Mouse (Mus musculus) heart, embryonic 12.5 days (tissue): ENCODE measurements around the gene Neurod2. TPM values are rescaled to one million over a fixed set of nuclear protein-coding genes. Genes with fewer than 3 reads are reported as not detected.

Source experiments
- ATAC-seq: fragments of 200-750 bp; cut with Nextera tagmentation; 2 replicates; pipeline ENCODE4 v1.8.0; 2017; ENCODE audit warnings: moderate TSS enrichment, moderate library complexity; ENCODE audit not compliant: insufficient number of reproducible peaks, low FRiP score
- H3K27ac ChIP-seq: fragments of 300-500 bp; sonication (generic); 2 replicates; pipeline ENCODE4 v1.5.1; 2016; ENCODE audit warnings: mild to moderate bottlenecking, moderate library complexity; ENCODE audit not compliant: poor library complexity, severe bottlenecking
- H3K27me3 ChIP-seq: fragments of 300-500 bp; sonication (generic); replicated peaks from 2 replicates; pipeline ENCODE4 v1.6.1; 2016; ENCODE audit warnings: mild to moderate bottlenecking, moderate library complexity
- H3K36me3 ChIP-seq: fragments of 300-500 bp; sonication (generic); 2 replicates; pipeline ENCODE4 v1.6.1; 2016; ENCODE audit warnings: mild to moderate bottlenecking, moderate library complexity
- H3K4me1 ChIP-seq: fragments of 300-500 bp; sonication (generic); replicated peaks from 2 replicates; pipeline ENCODE4 v1.6.1; 2016; ENCODE audit warnings: mild to moderate bottlenecking
- H3K4me2 ChIP-seq: fragments of 300-500 bp; sonication (generic); 2 replicates; pipeline ENCODE4 v1.6.1; 2016; ENCODE audit warnings: mild to moderate bottlenecking, moderate library complexity
- H3K4me3 ChIP-seq: fragments of 300-500 bp; sonication (generic); 2 replicates; pipeline ENCODE4 v1.5.1; 2016; ENCODE audit warnings: mild to moderate bottlenecking
- H3K9ac ChIP-seq: fragments of 300-500 bp; sonication (generic); 2 replicates; pipeline ENCODE4 v1.6.1; 2016; ENCODE audit warnings: mild to moderate bottlenecking, moderate library complexity
- H3K9me3 ChIP-seq: fragments of 300-500 bp; sonication (generic); replicated peaks from 2 replicates; pipeline ENCODE4 v1.6.1; 2016; ENCODE audit warnings: mild to moderate bottlenecking, moderate library complexity
- WGBS: fragments of 180-500 bp; shearing (Covaris S2); methylation state at CpG from one replicate; pipeline ENCODE4 v1.1.7; 2016; 5-methylcytosine and 5-hydroxymethylcytosine counted together
- polyA plus RNA-seq: library from polyadenylated mRNA; unstranded; fragments of >200 nt; fragmentation: Nextera tagmentation; extraction: Ambion mirVana; gene quantifications from 2 replicates; pipeline ENCODE4 v1.2.1, GENCODE M21; 2016

Neurod2 gene
- polyA plus RNA-seq, 1 experiment from 2014 or later, result not detected

DNA sequence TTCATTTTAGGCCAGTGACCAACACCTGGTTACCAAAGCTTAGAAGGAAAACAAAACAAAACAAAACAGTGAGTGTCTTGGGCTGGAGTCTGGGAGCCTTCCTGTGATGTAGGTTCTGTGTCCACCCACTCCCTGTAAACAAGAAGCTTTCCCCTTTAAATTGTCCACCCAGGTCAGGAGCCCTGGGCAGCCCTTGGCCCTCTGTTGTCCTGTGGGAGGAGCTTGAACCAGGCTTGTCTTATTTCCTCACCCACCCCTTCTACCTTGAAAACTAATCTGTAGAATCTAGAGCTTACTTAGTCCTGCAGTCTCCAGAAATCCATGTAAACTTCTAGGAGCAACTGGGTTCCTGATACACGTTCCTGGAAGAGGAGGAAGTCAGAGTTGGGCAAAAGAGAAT is 7.3 kb downstream of the Neurod2 start:
- no peaks in the 10 kb centered on the region for H3K36me3 ChIP-seq
- no peak overlapping the region for H3K4me3 ChIP-seq
- 0% methylated on average over 1 of the region's 1 CpGs for WGBS
- no peak overlapping the region for H3K27ac ChIP-seq
- peaks cover 5% of the 10 kb centered on the region for H3K4me1 ChIP-seq
- H3K9me3 ChIP-seq, result no peaks in the 10 kb centered on the region
- H3K9ac ChIP-seq, result no peak overlapping the region
- H3K27me3 ChIP-seq, result peaks cover 98% of the 10 kb centered on the region
- no peak for ATAC-seq
- no peak overlapping the region for H3K4me2 ChIP-seq

DNA sequence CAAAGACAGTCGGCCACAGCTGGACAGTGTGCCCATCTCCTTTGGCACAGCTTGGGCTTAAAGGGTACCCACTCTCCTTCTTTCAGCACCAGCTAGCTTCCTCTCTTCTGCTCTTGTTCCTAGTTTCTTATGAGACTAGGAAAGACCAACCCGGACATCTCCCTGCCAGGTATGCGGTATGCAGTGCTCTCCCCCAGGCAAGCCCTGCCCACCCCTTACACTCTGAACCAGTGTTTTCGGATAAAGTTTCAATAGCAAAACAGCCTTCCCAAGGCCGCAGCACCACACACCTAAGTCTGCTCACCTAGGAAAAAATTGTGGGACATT is 7.8 kb downstream of the Neurod2 start:
- H3K9me3 ChIP-seq, result no peaks in the 10 kb centered on the region
- 9% methylated on average over 5 of the region's 5 CpGs for WGBS
- H3K27ac ChIP-seq, result no peak overlapping the region
- no peak for ATAC-seq
- no peak overlapping the region for H3K4me2 ChIP-seq
- peaks cover 98% of the 10 kb centered on the region for H3K27me3 ChIP-seq
- H3K4me1 ChIP-seq, result no peaks in the 10 kb centered on the region
- H3K36me3 ChIP-seq, result no peaks in the 10 kb centered on the region
- H3K9ac ChIP-seq, result no peak overlapping the region
- no peak overlapping the region for H3K4me3 ChIP-seq

DNA sequence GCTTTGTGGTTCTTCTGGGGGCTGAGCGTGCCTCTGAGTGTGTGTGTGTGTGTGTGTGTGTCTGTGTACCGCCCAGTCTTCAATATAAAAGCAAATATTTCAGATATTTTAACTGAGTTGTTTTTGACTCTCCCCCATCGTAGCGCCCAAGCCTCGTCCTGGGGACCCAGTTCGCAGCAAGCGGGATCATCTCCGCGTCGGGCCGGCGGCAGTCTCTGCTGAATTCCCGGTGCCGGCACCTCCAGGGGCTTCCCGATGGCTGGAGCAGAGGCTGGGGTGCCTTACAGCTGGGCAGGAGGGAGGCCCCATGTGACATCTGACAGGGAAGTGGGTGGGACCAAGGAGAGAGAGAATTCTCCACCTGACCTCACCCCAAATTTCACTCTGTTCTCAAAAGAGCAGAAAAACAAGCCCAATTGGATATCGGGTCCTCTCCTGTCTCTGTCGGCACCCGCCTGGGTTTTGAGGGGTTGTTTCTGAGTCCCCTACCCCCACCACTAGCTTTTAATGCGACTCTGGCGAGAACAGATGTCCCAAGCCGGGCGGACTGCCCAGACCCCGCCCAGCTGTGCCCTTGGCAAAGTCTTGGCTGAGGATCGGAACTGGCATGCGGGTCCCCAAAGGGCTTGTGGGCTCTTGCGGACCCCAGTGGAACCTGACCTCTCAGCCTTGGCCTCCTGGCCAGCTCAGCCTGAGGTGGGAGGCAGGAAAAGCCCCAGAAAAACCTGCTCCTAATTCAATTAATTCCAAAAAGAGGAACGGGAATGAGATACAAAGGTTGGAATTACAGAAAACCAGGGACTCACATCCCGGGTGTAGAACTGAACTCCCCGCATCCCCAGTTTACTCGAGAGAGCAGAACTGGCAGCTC is 8.4 kb downstream of the Neurod2 start:
- Histone ChIP-seq H3K36me3 (no peaks in the 10 kb centered on the region), H3K4me3 (no peak overlapping the region), H3K27me3 (peaks cover 100% of the 10 kb centered on the region), H3K4me1 (no peaks in the 10 kb centered on the region), H3K9ac (no peak overlapping the region), H3K4me2 (no peak overlapping the region), H3K9me3 (no peaks in the 10 kb centered on the region), H3K27ac (no peak overlapping the region)
- no peak for ATAC-seq
- 1% methylated on average over 30 of the region's 30 CpGs for WGBS

DNA sequence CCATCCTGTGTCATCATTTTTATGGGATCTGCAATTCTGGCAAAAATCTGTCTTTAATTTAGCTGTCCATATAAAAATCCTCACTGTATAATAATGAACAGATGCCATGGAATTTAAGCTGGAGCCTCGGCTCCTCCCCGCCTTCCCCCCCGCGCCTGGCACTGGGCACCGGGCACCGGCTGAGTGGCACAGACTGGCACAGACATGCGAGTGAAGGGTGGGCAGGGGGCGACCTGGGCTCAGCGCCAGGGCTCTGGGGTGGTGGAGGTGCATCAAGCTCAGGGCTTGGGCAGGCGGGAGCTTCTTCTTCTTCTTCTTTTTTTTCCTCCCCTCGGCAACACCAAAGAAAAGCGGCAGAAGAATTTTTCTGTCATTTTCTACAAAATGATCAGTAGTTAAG is 9.1 kb downstream of the Neurod2 start:
- H3K4me3 ChIP-seq, result no peak overlapping the region
- no peak overlapping the region for H3K4me2 ChIP-seq
- ATAC-seq, result no peak
- no peak overlapping the region for H3K9ac ChIP-seq
- 13% methylated on average over 12 of the region's 12 CpGs for WGBS
- H3K9me3 ChIP-seq, result no peaks in the 10 kb centered on the region
- peaks cover 100% of the 10 kb centered on the region for H3K27me3 ChIP-seq
- H3K4me1 ChIP-seq, result no peaks in the 10 kb centered on the region
- no peaks in the 10 kb centered on the region for H3K36me3 ChIP-seq
- H3K27ac ChIP-seq, result no peak overlapping the region

DNA sequence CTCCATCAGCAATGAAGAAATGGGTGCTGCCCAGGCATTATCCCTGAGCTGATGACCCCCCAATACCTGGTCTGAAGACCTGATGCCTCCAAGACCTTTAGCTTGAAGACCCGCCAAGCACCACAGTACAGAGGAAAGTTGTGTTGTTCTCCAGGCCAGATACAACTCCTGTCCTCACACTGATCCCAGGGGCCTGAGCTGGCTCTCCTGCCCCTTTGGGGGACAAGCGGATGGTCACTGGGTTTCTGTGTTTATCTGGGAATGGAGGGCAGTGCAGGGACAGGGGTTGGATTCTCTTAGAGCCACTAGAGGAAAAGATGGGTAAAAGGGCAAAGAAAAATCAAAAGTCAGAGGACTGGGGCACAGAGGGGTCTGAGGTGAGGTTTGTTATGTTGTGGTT is 9.5 kb downstream of the Neurod2 start:
- Histone ChIP-seq H3K4me2 (no peak overlapping the region), H3K27ac (no peak overlapping the region), H3K4me1 (no peaks in the 10 kb centered on the region), H3K9me3 (no peaks in the 10 kb centered on the region), H3K36me3 (no peaks in the 10 kb centered on the region), H3K9ac (no peak overlapping the region), H3K27me3 (peaks cover 100% of the 10 kb centered on the region), H3K4me3 (no peak overlapping the region)
- WGBS, result 15% methylated on average over 2 of the region's 2 CpGs
- no peak for ATAC-seq

DNA sequence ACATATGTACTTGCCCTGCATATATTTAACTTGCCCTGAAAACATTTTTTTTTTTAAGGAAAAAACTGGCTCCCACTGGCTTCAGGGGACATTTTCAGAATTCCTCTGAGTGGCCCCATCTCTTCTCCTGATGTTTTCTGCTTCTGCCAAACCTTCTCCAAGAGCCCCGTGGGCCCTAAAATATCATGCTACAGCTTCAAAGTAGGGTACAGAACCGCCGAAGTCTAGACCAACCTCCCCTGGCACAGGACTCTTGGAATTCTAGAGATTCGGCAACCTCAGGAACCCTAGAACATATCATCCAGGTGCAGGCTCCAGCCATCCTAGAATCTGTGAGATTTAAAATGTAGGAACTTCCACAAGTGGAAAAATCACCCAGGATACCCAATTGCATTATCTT is 9.9 kb downstream of the Neurod2 start:
- WGBS, result 18% methylated on average over 4 of the region's 4 CpGs
- no peaks in the 10 kb centered on the region for H3K4me1 ChIP-seq
- no peak overlapping the region for H3K27ac ChIP-seq

DNA sequence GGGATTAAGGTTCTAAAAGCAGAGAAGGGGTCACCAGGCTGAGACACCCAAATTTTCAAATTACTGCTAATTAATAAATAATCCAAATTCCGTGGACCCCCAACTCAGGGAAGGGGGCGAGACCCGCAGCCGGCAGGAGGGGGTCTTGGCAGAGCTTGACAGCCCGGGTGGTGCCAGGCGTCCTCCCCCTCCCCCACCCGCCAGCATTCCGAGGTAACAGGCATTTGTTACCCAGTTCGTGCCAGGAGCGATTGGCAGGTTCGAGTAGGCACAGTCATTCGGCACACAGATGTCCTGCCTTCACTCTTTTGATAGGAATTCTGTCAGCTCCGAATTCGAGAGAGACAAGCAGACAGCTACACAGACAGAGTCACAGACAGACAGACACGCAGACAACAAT is 10.3 kb downstream of the Neurod2 start:
- no peaks in the 10 kb centered on the region for H3K4me1 ChIP-seq
- no peaks in the 10 kb centered on the region for H3K9me3 ChIP-seq

More for the DNA sequence above, 9.9 kb downstream of the Neurod2 start:
- H3K4me3 ChIP-seq, result no peak overlapping the region
- peaks cover 100% of the 10 kb centered on the region for H3K27me3 ChIP-seq
- no peaks in the 10 kb centered on the region for H3K36me3 ChIP-seq
- ATAC-seq, result no peak
- no peak overlapping the region for H3K9ac ChIP-seq
- H3K9me3 ChIP-seq, result no peaks in the 10 kb centered on the region
- no peak overlapping the region for H3K4me2 ChIP-seq

DNA sequence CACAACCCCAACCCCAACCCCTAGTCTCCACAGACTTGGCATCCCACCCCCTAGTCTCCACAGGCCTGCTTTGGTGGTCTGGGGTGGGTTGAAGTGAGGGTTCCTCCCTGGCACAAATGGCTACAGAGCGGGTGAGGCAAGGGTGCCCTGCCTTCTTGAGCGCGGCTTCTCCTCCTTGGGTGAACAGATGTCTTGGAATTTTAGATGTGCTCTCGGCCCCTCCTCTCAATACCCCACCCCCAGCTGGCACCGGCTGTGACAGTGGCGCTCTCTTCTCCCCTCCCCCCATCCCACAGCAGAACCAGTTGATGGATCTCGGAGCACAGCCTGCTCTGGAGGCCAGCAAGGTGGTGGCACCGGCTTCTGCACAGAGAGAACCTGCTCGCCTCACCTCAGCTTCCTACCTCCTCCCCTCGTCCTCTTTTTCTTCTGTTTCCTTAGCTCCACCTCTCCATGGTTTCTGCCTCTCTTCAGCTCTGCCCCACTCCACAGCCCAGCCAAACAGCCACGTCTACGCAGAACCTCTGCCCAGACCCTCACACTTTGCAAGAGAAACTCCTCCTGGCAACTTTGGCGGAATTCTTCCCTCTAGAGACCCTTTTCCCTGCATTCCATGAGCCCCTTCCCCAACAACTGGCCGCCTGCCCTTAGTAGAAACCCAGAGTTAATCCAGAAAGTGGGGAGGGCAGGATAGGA is 10.9 kb downstream of the Neurod2 start:
- no peak overlapping the region for H3K4me2 ChIP-seq
- 0 out of 2 replicates have a peak, but pooled peaks cover 4% of the 10 kb centered on the region for H3K4me1 ChIP-seq
- H3K27me3 ChIP-seq, result peaks cover 100% of the 10 kb centered on the region
- no peak overlapping the region for H3K27ac ChIP-seq
- H3K9ac ChIP-seq, result no peak overlapping the region
- WGBS, result 2% methylated on average over 14 of the region's 14 CpGs
- H3K36me3 ChIP-seq, result no peaks in the 10 kb centered on the region
- no peak overlapping the region for H3K4me3 ChIP-seq
- ATAC-seq, result no peak
- H3K9me3 ChIP-seq, result no peaks in the 10 kb centered on the region

More for the DNA sequence above, 10.3 kb downstream of the Neurod2 start:
- 5% methylated on average over 15 of the region's 15 CpGs for WGBS
- H3K4me3 ChIP-seq, result no peak overlapping the region
- H3K36me3 ChIP-seq, result no peaks in the 10 kb centered on the region
- no peak overlapping the region for H3K4me2 ChIP-seq
- H3K27ac ChIP-seq, result no peak overlapping the region
- H3K27me3 ChIP-seq, result peaks cover 100% of the 10 kb centered on the region
- no peak for ATAC-seq
- no peak overlapping the region for H3K9ac ChIP-seq

DNA sequence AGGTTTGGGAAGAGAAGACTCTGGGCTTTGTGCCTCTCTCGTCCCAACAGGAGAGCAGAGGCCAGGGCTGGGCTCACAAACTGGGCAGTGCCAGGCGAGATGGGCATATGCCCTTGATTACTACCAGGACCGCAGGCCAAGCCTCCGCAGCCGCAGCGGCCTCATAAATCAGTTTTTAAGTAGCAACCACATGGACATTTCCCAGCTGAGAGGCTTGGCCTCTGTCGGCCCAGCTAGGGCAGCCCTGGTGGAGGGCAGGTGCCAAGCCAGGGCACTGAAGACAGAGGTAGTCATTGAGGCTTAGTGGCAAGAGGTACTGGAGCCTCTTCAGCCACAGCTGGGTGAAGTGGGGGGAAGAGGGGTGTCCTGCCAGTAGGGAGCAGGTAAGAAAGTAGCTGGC is 12.0 kb downstream of the Neurod2 start:
- 4% methylated on average over 7 of the region's 7 CpGs for WGBS
- Histone ChIP-seq H3K9ac (no peak overlapping the region), H3K4me1 (0 out of 2 replicates have a peak, but pooled peaks cover 4% of the 10 kb centered on the region), H3K36me3 (no peaks in the 10 kb centered on the region), H3K4me2 (no peak overlapping the region), H3K27ac (no peak overlapping the region), H3K4me3 (no peak overlapping the region), H3K9me3 (no peaks in the 10 kb centered on the region), H3K27me3 (peaks cover 100% of the 10 kb centered on the region)
- no peak for ATAC-seq

DNA sequence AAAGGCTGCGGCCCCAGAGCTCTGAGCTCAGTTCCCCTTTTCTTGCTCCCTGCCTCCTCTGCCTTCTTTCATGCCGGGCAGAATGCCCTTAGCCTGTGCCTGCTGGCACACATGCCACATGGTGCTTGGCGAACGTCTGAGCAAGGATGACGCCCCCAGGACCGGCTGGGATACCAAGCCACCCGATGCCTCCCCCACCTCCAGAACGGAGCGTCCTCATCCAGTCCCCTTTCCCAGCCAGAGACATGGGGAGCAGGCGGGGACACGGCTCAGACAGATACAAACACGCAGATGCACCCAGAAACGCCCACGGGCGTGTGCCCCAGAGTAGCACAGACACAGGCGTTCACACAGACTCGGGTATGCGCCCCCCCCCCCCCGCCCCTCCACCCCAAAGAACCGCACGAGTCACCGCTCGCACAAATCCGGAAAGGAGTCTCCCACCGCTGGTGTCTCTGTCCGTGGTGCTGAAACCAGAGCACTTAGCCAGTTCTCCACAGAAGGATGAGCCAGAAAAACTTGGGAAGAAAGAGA is 15.6 kb downstream of the Neurod2 start:
- Histone ChIP-seq H3K4me2 (peak overlapping the region; percentile 53), H3K4me3 (no peak overlapping the region), H3K27me3 (peaks cover 98% of the 10 kb centered on the region), H3K27ac (no peak overlapping the region), H3K9me3 (no peaks in the 10 kb centered on the region), H3K36me3 (no peaks in the 10 kb centered on the region), H3K4me1 (0 out of 2 replicates have a peak, but pooled peaks cover 4% of the 10 kb centered on the region), H3K9ac (no peak overlapping the region)
- no peak for ATAC-seq
- 3% methylated on average over 26 of the region's 26 CpGs for WGBS

DNA sequence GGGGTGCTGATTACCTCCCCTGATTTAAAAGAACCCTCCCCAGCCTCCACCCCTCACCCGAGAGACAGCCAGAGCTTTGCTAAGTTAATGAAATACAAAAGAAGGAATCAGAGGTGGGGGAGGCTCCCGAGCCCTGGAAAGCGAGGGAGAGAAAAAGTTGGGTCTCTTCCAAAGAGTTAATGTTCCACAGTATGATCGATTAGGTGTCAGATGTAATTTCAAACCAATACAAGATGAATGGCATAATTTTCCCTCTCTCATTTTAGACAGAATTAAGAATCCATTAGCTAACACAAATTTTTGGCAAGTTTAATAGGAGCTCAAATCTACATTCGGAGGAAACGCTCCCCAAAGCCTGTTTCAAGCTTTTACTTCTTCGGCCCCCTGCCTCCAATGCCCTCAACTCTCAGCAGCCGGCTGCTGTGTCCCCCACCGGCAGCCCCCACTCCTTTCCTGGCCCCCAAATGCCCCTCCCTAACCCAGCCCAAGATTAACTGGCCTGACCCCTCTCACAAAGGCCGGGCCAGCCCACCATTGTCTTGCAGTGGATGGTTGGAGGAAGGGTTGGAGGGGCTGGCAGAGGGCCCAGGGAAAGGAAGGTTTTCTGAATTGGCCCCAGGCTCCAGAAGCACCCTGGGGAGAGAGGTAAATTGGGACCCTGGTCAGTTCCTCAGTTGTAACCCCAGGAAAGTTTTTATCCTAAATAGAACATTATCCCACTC is 30.8 kb downstream of the Neurod2 start:
- Histone ChIP-seq H3K27ac (no peak overlapping the region), H3K4me2 (no peak overlapping the region), H3K36me3 (no peaks in the 10 kb centered on the region), H3K4me3 (no peak overlapping the region), H3K4me1 (peaks cover 25% of the 10 kb centered on the region), H3K27me3 (peaks cover 55% of the 10 kb centered on the region), H3K9me3 (no peaks in the 10 kb centered on the region), H3K9ac (0 out of 2 replicates have a peak overlapping the region, but pooled peaks have one; percentile 46)
- ATAC-seq, result no peak
- 31% methylated on average over 10 of the region's 10 CpGs for WGBS
